Mouse (Mus musculus): ENCODE data around the gene Sdad1. TPM values are rescaled to one million over a fixed set of nuclear protein-coding genes. Genes with fewer than 3 reads are reported as not detected.

Sdad1 gene
- polyA plus RNA-seq, 1 experiment from 2014 or later: 38.8 TPM

GRCm38 (mm10) chr5:92262646-92263045 lies 47.6 kb downstream of the Sdad1 start:
- 91% methylated on average over 8 of the region's 8 CpGs for WGBS
- H3K27me3 ChIP-seq (ENCODE audit: control insufficient read depth, insufficient read depth, low read length): no peaks in the 10 kb centered on the region; the same call in 1 of the 2 replicates
- ATAC-seq (ENCODE audit: low FRiP score, low TSS enrichment) (no peak), DNase-seq (no peak)
- no peak overlapping the region for H3K9ac ChIP-seq (replicated peaks; ENCODE audit: low read length)
- no peak overlapping the region for H3K27ac ChIP-seq (replicated peaks; ENCODE audit: low read depth, low read length)
- no peaks in the 10 kb centered on the region for H3K36me3 ChIP-seq (ENCODE audit: control insufficient read depth, insufficient read depth, low read length)
- no peak overlapping the region for H3K4me3 ChIP-seq (replicated peaks; ENCODE audit: low read depth, low read length)
- no peak overlapping the region for H3K4me2 ChIP-seq (ENCODE audit: low read length)
- peaks cover 5% of the 10 kb centered on the region; the same call in 1 of the 2 replicates for H3K4me1 ChIP-seq (ENCODE audit: control insufficient read depth, insufficient read depth, low read length)
- no peaks in the 10 kb centered on the region for H3K9me3 ChIP-seq (ENCODE audit: control insufficient read depth, low read length)

- Histone ChIP-seq H3K27ac (replicated peaks; ENCODE audit: low read depth, low read length) (no peak within 1 kb of the TSS), H3K4me2 (ENCODE audit: low read length) (no peak within 1 kb of the TSS), H3K36me3 (ENCODE audit: control insufficient read depth, insufficient read depth, low read length) (no peaks in the 10 kb centered on the region), H3K27me3 (ENCODE audit: control insufficient read depth, insufficient read depth, low read length) (no peaks in the 10 kb centered on the region; the same call in 1 of the 2 replicates), H3K4me1 (ENCODE audit: control insufficient read depth, insufficient read depth, low read length) (no peaks in the 10 kb centered on the region), H3K4me3 (replicated peaks; ENCODE audit: low read depth, low read length) (no peak within 1 kb of the TSS), H3K9me3 (ENCODE audit: control insufficient read depth, low read length) (no peaks in the 10 kb centered on the region), H3K9ac (replicated peaks; ENCODE audit: low read length) (no peak within 1 kb of the TSS)
- WGBS: 7% methylated on average over 6 of the region's 6 CpGs
- DNase-seq (no peak), ATAC-seq (ENCODE audit: low FRiP score, low TSS enrichment) (no peak)
These were observed 54.1 kb downstream of the Sdad1 start, which contains the start of gene Ppef2 for GRCm38 (mm10) chr5:92256218-92256617. Gene Ppef2, minus strand, starts transcription at chr5:92256278.

- Histone ChIP-seq H3K4me3 (replicated peaks; ENCODE audit: low read depth, low read length) (no peak overlapping the region), H3K4me1 (ENCODE audit: control insufficient read depth, insufficient read depth, low read length) (no peaks in the 10 kb centered on the region), H3K36me3 (ENCODE audit: control insufficient read depth, insufficient read depth, low read length) (no peaks in the 10 kb centered on the region), H3K4me2 (ENCODE audit: low read length) (no peak overlapping the region), H3K9me3 (ENCODE audit: control insufficient read depth, low read length) (no peaks in the 10 kb centered on the region), H3K9ac (replicated peaks; ENCODE audit: low read length) (no peak overlapping the region), H3K27ac (replicated peaks; ENCODE audit: low read depth, low read length) (no peak overlapping the region), H3K27me3 (ENCODE audit: control insufficient read depth, insufficient read depth, low read length) (no peaks in the 10 kb centered on the region; the same call in 1 of the 2 replicates)
- no peak for DNase-seq
- no peak for ATAC-seq (ENCODE audit: low FRiP score, low TSS enrichment)
- WGBS: 66% methylated on average over 6 of the region's 6 CpGs
These were observed 55.8 kb downstream of the Sdad1 start for GRCm38 (mm10) chr5:92254476-92254875.

- H3K36me3 ChIP-seq (ENCODE audit: control insufficient read depth, insufficient read depth, low read length): no peaks in the 10 kb centered on the region
- WGBS: 15% methylated on average over 18 of the region's 18 CpGs
- H3K9me3 ChIP-seq (ENCODE audit: control insufficient read depth, low read length): no peaks in the 10 kb centered on the region
- no peaks in the 10 kb centered on the region for H3K27me3 ChIP-seq (ENCODE audit: control insufficient read depth, insufficient read depth, low read length)
- H3K4me1 ChIP-seq (ENCODE audit: control insufficient read depth, insufficient read depth, low read length): no peaks in the 10 kb centered on the region
- no peak overlapping the region for H3K4me3 ChIP-seq (replicated peaks; ENCODE audit: low read depth, low read length)
- peak; percentile 55; the same call in 1 of the 2 replicates for ATAC-seq (ENCODE audit: low FRiP score, low TSS enrichment)
- DNase-seq: peak; percentile 73
- no peak overlapping the region; the same call in 1 of the 2 replicates for H3K9ac ChIP-seq (replicated peaks; ENCODE audit: low read length)
- no peak overlapping the region for H3K27ac ChIP-seq (replicated peaks; ENCODE audit: low read depth, low read length)
- peak overlapping the region; percentile 37 for H3K4me2 ChIP-seq (ENCODE audit: low read length)
These were observed 57.4 kb downstream of the Sdad1 start for GRCm38 (mm10) chr5:92252797-92253343.

GRCm38 (mm10) chr5:92252031-92252430 lies 58.2 kb downstream of the Sdad1 start:
- WGBS: 91% methylated on average over 6 of the region's 6 CpGs
- H3K4me1 ChIP-seq (ENCODE audit: control insufficient read depth, insufficient read depth, low read length): no peaks in the 10 kb centered on the region
- H3K4me3 ChIP-seq (replicated peaks; ENCODE audit: low read depth, low read length): no peak overlapping the region
- H3K4me2 ChIP-seq (ENCODE audit: low read length): no peak overlapping the region
- DNase-seq: no peak
- H3K36me3 ChIP-seq (ENCODE audit: control insufficient read depth, insufficient read depth, low read length): no peaks in the 10 kb centered on the region
- H3K9ac ChIP-seq (replicated peaks; ENCODE audit: low read length): no peak overlapping the region
- no peaks in the 10 kb centered on the region for H3K27me3 ChIP-seq (ENCODE audit: control insufficient read depth, insufficient read depth, low read length)
- no peaks in the 10 kb centered on the region for H3K9me3 ChIP-seq (ENCODE audit: control insufficient read depth, low read length)
- no peak overlapping the region for H3K27ac ChIP-seq (replicated peaks; ENCODE audit: low read depth, low read length)
- no peak for ATAC-seq (ENCODE audit: low FRiP score, low TSS enrichment)

- no peaks in the 10 kb centered on the region for H3K27me3 ChIP-seq (ENCODE audit: control insufficient read depth, insufficient read depth, low read length)
These were observed 61.7 kb downstream of the Sdad1 start for GRCm38 (mm10) chr5:92248614-92249013.

GRCm38 (mm10) chr5:92245483-92245882 lies 64.8 kb downstream of the Sdad1 start:
- 92% methylated on average over 9 of the region's 9 CpGs for WGBS
- no peak overlapping the region for H3K9ac ChIP-seq (replicated peaks; ENCODE audit: low read length)

More at GRCm38 (mm10) chr5:92248614-92249013, 61.7 kb downstream of the Sdad1 start:
- no peaks in the 10 kb centered on the region for H3K9me3 ChIP-seq (ENCODE audit: control insufficient read depth, low read length)
- ATAC-seq (ENCODE audit: low FRiP score, low TSS enrichment) (no peak), DNase-seq (no peak)
- H3K9ac ChIP-seq (replicated peaks; ENCODE audit: low read length): no peak overlapping the region
- no peak overlapping the region for H3K4me2 ChIP-seq (ENCODE audit: low read length)
- no peaks in the 10 kb centered on the region for H3K36me3 ChIP-seq (ENCODE audit: control insufficient read depth, insufficient read depth, low read length)
- 88% methylated on average over 11 of the region's 11 CpGs for WGBS
- no peak overlapping the region for H3K4me3 ChIP-seq (replicated peaks; ENCODE audit: low read depth, low read length)
- H3K4me1 ChIP-seq (ENCODE audit: control insufficient read depth, insufficient read depth, low read length): no peaks in the 10 kb centered on the region
- no peak overlapping the region for H3K27ac ChIP-seq (replicated peaks; ENCODE audit: low read depth, low read length)

GRCm38 (mm10) chr5:92244900-92245299 lies 65.4 kb downstream of the Sdad1 start:
- H3K4me2 ChIP-seq (ENCODE audit: low read length): no peak overlapping the region
- no peak overlapping the region for H3K4me3 ChIP-seq (replicated peaks; ENCODE audit: low read depth, low read length)
- no peaks in the 10 kb centered on the region for H3K9me3 ChIP-seq (ENCODE audit: control insufficient read depth, low read length)
- no peaks in the 10 kb centered on the region for H3K36me3 ChIP-seq (ENCODE audit: control insufficient read depth, insufficient read depth, low read length)
- no peaks in the 10 kb centered on the region for H3K27me3 ChIP-seq (ENCODE audit: control insufficient read depth, insufficient read depth, low read length)
- no peak overlapping the region for H3K27ac ChIP-seq (replicated peaks; ENCODE audit: low read depth, low read length)
- no peak for ATAC-seq (ENCODE audit: low FRiP score, low TSS enrichment)
- no peak for DNase-seq
- no peaks in the 10 kb centered on the region for H3K4me1 ChIP-seq (ENCODE audit: control insufficient read depth, insufficient read depth, low read length)
- H3K9ac ChIP-seq (replicated peaks; ENCODE audit: low read length): no peak overlapping the region
- WGBS: over 99% methylated on average over 2 of the region's 2 CpGs

More at GRCm38 (mm10) chr5:92245483-92245882, 64.8 kb downstream of the Sdad1 start:
- Histone ChIP-seq H3K27me3 (ENCODE audit: control insufficient read depth, insufficient read depth, low read length) (no peaks in the 10 kb centered on the region), H3K4me1 (ENCODE audit: control insufficient read depth, insufficient read depth, low read length) (no peaks in the 10 kb centered on the region), H3K36me3 (ENCODE audit: control insufficient read depth, insufficient read depth, low read length) (no peaks in the 10 kb centered on the region), H3K4me3 (replicated peaks; ENCODE audit: low read depth, low read length) (no peak overlapping the region), H3K27ac (replicated peaks; ENCODE audit: low read depth, low read length) (no peak overlapping the region), H3K9me3 (ENCODE audit: control insufficient read depth, low read length) (no peaks in the 10 kb centered on the region), H3K4me2 (ENCODE audit: low read length) (no peak overlapping the region)
- ATAC-seq (ENCODE audit: low FRiP score, low TSS enrichment) (no peak), DNase-seq (no peak)

GRCm38 (mm10) chr5:92240769-92241168 lies 69.5 kb downstream of the Sdad1 start:
- Histone ChIP-seq H3K36me3 (ENCODE audit: control insufficient read depth, insufficient read depth, low read length) (no peaks in the 10 kb centered on the region), H3K4me1 (ENCODE audit: control insufficient read depth, insufficient read depth, low read length) (no peaks in the 10 kb centered on the region), H3K9me3 (ENCODE audit: control insufficient read depth, low read length) (no peaks in the 10 kb centered on the region), H3K4me3 (replicated peaks; ENCODE audit: low read depth, low read length) (no peak overlapping the region), H3K4me2 (ENCODE audit: low read length) (no peak overlapping the region), H3K9ac (replicated peaks; ENCODE audit: low read length) (no peak overlapping the region), H3K27ac (replicated peaks; ENCODE audit: low read depth, low read length) (no peak overlapping the region), H3K27me3 (ENCODE audit: control insufficient read depth, insufficient read depth, low read length) (no peaks in the 10 kb centered on the region)
- ATAC-seq (ENCODE audit: low FRiP score, low TSS enrichment) (no peak), DNase-seq (no peak)
- 95% methylated on average over 12 of the region's 12 CpGs for WGBS

Data from midbrain, embryonic 14.5 days (tissue).